20 mouse cellular contexts compared by ENCODE assay signal in the genomic region with DNA sequence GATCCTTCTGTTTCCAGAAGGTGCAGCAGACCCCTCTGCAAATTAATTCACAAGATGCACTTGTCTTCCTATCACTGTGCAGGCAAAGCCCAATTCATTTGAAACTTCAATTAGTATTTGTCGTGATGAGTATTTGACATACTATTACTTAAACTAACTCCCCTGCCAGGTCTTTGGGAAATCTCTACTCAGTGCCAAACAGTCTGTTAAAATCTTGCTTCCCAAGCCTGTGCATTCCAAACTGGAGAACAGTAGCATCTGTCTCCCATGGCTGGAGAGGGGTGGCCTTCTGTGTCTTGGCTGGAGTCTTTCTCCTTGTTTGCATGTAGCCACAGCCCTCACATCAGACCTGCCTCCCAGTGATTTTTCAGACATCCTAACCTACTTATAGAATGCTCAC.
"Had no signal": no experiment of that assay in that cellular context is flagged by ENCODE, and none has a peak within 500 bp of the region (broad histone marks: within the 10 kb centered on the region; RNA-seq: fewer than 3 reads in every experiment).

No protein-coding gene starts in this region.

- H3K36me3 ChIP-seq: limb, embryonic 10.5 days; limb, embryonic 13.5 days; liver, embryonic 12.5 days; liver, embryonic 15.5 days; lung, embryonic 15.5 days; midbrain, embryonic 10.5 days; midbrain, embryonic 13.5 days; neural tube, embryonic 13.5 days had no signal

- ATAC-seq: liver, embryonic 12.5 days; midbrain, embryonic 13.5 days; midbrain, embryonic 16.5 days had no signal

- H3K4me2 ChIP-seq: limb, embryonic 13.5 days; liver, embryonic 12.5 days; liver, embryonic 15.5 days; lung, embryonic 15.5 days; midbrain, embryonic 13.5 days; neural tube, embryonic 13.5 days had no signal

- DNase-seq: kidney, adult 9 months; kidney, postnatal 14 days; kidney, postnatal 4 days; liver; lung, adult 18-20 months; lung, postnatal 10 days; lung, postnatal 36 days; thymus, adult 18-20 months; thymus, postnatal 36 days had no signal

- H3K4me1 ChIP-seq: limb, embryonic 10.5 days; limb, embryonic 13.5 days; liver, embryonic 12.5 days; liver, embryonic 15.5 days; lung, embryonic 15.5 days; megakaryocyte, embryonic 14.5 days; midbrain, embryonic 10.5 days; midbrain, embryonic 13.5 days had no signal

- H3K9ac ChIP-seq: limb, embryonic 13.5 days; liver, embryonic 12.5 days; liver, embryonic 15.5 days; lung, embryonic 15.5 days; midbrain, embryonic 13.5 days; neural tube, embryonic 13.5 days had no signal

- H3K4me3 ChIP-seq: limb, embryonic 10.5 days; limb, embryonic 13.5 days; liver, embryonic 12.5 days; liver, embryonic 15.5 days; lung, embryonic 15.5 days; megakaryocyte, embryonic 14.5 days; midbrain, embryonic 10.5 days; midbrain, embryonic 13.5 days; myocyte; neural tube, embryonic 13.5 days had no signal

- H3K27me3 ChIP-seq: limb, embryonic 13.5 days; liver, embryonic 12.5 days; liver, embryonic 15.5 days; lung, embryonic 15.5 days; megakaryocyte, embryonic 14.5 days; midbrain, embryonic 13.5 days; neural tube, embryonic 13.5 days had no signal

- H3K27ac ChIP-seq: limb, embryonic 10.5 days; limb, embryonic 13.5 days; liver, embryonic 12.5 days; liver, embryonic 15.5 days; lung, embryonic 15.5 days; midbrain, embryonic 10.5 days; midbrain, embryonic 13.5 days; neural tube, embryonic 13.5 days had no signal

- H3K9me3 ChIP-seq: limb, embryonic 10.5 days; limb, embryonic 13.5 days; liver, embryonic 12.5 days; liver, embryonic 15.5 days; lung, embryonic 15.5 days; megakaryocyte, embryonic 14.5 days; midbrain, embryonic 10.5 days; midbrain, embryonic 13.5 days; neural tube, embryonic 13.5 days had no signal
